Mouse (Mus musculus): ENCODE measurements around the gene Nrn1l.

GRCm38 (mm10) chr8:105931271-105931670, 37.9 kb downstream of the Nrn1l start:
- TF ChIP-seq CTCF (IDR thresholded peaks at IDR 0.05; ENCODE audit: borderline replicate concordance, insufficient read depth, low read depth, low read length): no peak
- TF ChIP-seq POLR2A (IDR thresholded peaks at IDR 0.05; ENCODE audit: borderline replicate concordance, insufficient read depth, low read length): no peak
